Mouse (Mus musculus) neural tube, embryonic 14.5 days (tissue): ENCODE measurements around the gene Slc35e3. TPM values are rescaled to one million over a fixed set of nuclear protein-coding genes. Genes with fewer than 3 reads are reported as not detected.

ENCODE experiments used
- polyA plus RNA-seq: library from polyadenylated mRNA; unstranded; fragments of >200 nt; fragmentation: Nextera tagmentation; extraction: Ambion mirVana; gene quantifications from 2 replicates; pipeline ENCODE4 v1.2.1, GENCODE M21; 2014

The Slc35e3 gene
- polyA plus RNA-seq, 1 experiment from 2014 or later: 20.5 TPM

Other genes with a start within 250 kb of the Slc35e3 start
- 4.2 and 4.4 TPM in 2 replicates for gene Cpm, start 116.9 kb downstream of the Slc35e3 start, polyA plus RNA-seq
- 57.9 and 63.5 TPM in 2 replicates for gene Mdm2, start 35.6 kb downstream of the Slc35e3 start, polyA plus RNA-seq
- gene Nup107, start 46.3 kb upstream of the Slc35e3 start, polyA plus RNA-seq: 34.5 and 41.4 TPM in 2 replicates
- 172 and 195 TPM in 2 replicates for gene Rap1b, start 99.7 kb upstream of the Slc35e3 start, polyA plus RNA-seq